Mouse (Mus musculus) stomach, embryonic 14.5 days (tissue): ENCODE results near the gene Ptgr1. TPM values are rescaled to one million over a fixed set of nuclear protein-coding genes. Genes with fewer than 3 reads are reported as not detected.
A peak's percentile ranks its signal among the peaks of the same experiment; 100 is the strongest.

ENCODE experiments used
- ATAC-seq: fragments of 200-750 bp; cut with Nextera tagmentation; 2 replicates; pipeline ENCODE4 v1.8.0; 2017; ENCODE audit warnings: low read depth, moderate TSS enrichment; ENCODE audit not compliant: insufficient number of reproducible peaks, insufficient read depth, low FRiP score
- H3K27ac ChIP-seq: fragments of 300-500 bp; sonication (generic); 2 replicates; pipeline ENCODE4 v1.5.1; 2014; ENCODE audit warnings: mild to moderate bottlenecking, low read length, moderate library complexity, mixed read lengths
- H3K27me3 ChIP-seq: fragments of 300-500 bp; sonication (generic); 2 replicates; pipeline ENCODE4 v1.6.1; 2014; ENCODE audit warnings: low read length, control low read depth, mixed read lengths; ENCODE audit not compliant: control insufficient read depth, insufficient read depth
- H3K36me3 ChIP-seq: fragments of 300-500 bp; sonication (generic); 2 replicates; pipeline ENCODE4 v1.6.1; 2014; ENCODE audit warnings: mild to moderate bottlenecking, control low read depth, low read length, moderate library complexity, mixed read lengths; ENCODE audit not compliant: control insufficient read depth, insufficient read depth
- H3K4me1 ChIP-seq: fragments of 300-500 bp; sonication (generic); 2 replicates; pipeline ENCODE4 v1.6.1; 2014; ENCODE audit warnings: low read length, control low read depth, mixed read lengths; ENCODE audit not compliant: control insufficient read depth, insufficient read depth
- H3K4me2 ChIP-seq: fragments of 300-500 bp; sonication (generic); replicated peaks from 2 replicates; pipeline ENCODE4 v1.6.1; 2014; ENCODE audit warnings: low read depth, low read length, control low read depth
- H3K4me3 ChIP-seq: fragments of 300-500 bp; sonication (generic); 2 replicates; pipeline ENCODE4 v1.5.1; 2014; ENCODE audit warnings: low read depth, low read length, control low read depth
- H3K9ac ChIP-seq: fragments of 300-500 bp; sonication (generic); replicated peaks from 2 replicates; pipeline ENCODE4 v1.6.1; 2014; ENCODE audit warnings: low read depth, mild to moderate bottlenecking, control low read depth, low read length, moderate library complexity, mixed read lengths
- H3K9me3 ChIP-seq: fragments of 300-500 bp; sonication (generic); 2 replicates; pipeline ENCODE4 v1.6.1; 2016; ENCODE audit warnings: low read depth, low read length, control low read depth; ENCODE audit not compliant: control insufficient read depth
- WGBS: fragments of 180-500 bp; shearing (Covaris S2); extraction: QIAGEN DNeasy Blood & Tissue Kit; methylation state at CpG from one replicate; pipeline ENCODE4 v1.1.7; 2014; 5-methylcytosine and 5-hydroxymethylcytosine counted together
- polyA plus RNA-seq: library from polyadenylated mRNA; unstranded; fragments of >200 nt; fragmentation: Nextera tagmentation; extraction: Ambion mirVana; gene quantifications from 2 replicates; pipeline ENCODE4 v1.2.1, GENCODE M21; 2014

Gene Ptgr1
- polyA plus RNA-seq, 1 experiment from 2014 or later = 63.4 TPM

DNA sequence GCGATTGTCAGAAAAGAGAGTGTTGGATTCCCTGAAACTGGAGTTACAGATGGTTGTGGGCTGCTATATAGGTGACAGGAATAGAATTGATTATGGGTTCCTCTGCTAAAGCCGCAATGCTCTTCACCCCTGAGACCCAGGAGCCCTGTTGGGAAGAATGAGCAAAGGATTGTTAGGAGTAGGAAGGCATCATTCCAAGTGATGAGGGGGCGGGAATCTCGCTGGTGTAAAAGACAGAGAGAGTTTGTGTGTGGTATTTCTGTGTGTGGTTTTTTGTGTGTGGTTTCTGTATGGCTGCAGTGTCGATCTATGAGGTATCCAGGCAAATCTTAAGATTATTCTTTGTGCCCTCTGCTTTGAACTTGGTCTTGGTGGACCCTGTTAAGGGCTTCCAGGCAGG, 42.2 kb downstream of the Ptgr1 start:
- Histone ChIP-seq H3K27me3 (no peaks in the 10 kb centered on the region), H3K36me3 (no peaks in the 10 kb centered on the region; the same call in 1 of the 2 replicates), H3K9ac (no peak overlapping the region), H3K4me1 (peaks cover 5% of the 10 kb centered on the region; the same call in 1 of the 2 replicates), H3K9me3 (no peaks in the 10 kb centered on the region), H3K27ac (no peak overlapping the region), H3K4me3 (no peak overlapping the region), H3K4me2 (0 out of 2 replicates have a peak overlapping the region, but pooled peaks have one; percentile 88)
- no peak for ATAC-seq
- 63% methylated on average over 5 of the region's 5 CpGs for WGBS

DNA sequence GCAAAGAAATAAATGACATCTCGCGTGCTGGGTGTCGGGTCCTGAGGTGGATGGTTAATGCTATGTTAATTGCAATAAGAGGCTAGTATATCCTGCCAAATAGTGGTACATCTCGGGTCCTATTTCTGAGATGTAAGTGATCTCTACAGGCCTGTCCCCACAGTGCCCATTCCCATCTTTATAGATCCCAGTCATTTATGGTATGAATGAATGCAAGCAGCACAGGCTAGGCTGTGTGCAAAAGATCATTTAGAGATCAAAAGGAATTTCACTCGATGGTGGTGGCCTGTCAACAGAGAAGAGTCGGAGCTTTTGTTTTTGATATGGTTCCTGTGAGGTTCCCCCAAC, 42.7 kb downstream of the Ptgr1 start:
- Histone ChIP-seq H3K27ac (no peak overlapping the region), H3K9ac (no peak overlapping the region), H3K9me3 (no peaks in the 10 kb centered on the region), H3K27me3 (no peaks in the 10 kb centered on the region), H3K4me1 (peaks cover 5% of the 10 kb centered on the region; the same call in 1 of the 2 replicates), H3K4me3 (peak overlapping the region; percentile 66), H3K36me3 (no peaks in the 10 kb centered on the region; the same call in 1 of the 2 replicates), H3K4me2 (peak overlapping the region; percentile 88)
- peak; percentile 10; the same call in 1 of the 2 replicates for ATAC-seq
- WGBS = 16% methylated on average over 6 of the region's 6 CpGs

DNA sequence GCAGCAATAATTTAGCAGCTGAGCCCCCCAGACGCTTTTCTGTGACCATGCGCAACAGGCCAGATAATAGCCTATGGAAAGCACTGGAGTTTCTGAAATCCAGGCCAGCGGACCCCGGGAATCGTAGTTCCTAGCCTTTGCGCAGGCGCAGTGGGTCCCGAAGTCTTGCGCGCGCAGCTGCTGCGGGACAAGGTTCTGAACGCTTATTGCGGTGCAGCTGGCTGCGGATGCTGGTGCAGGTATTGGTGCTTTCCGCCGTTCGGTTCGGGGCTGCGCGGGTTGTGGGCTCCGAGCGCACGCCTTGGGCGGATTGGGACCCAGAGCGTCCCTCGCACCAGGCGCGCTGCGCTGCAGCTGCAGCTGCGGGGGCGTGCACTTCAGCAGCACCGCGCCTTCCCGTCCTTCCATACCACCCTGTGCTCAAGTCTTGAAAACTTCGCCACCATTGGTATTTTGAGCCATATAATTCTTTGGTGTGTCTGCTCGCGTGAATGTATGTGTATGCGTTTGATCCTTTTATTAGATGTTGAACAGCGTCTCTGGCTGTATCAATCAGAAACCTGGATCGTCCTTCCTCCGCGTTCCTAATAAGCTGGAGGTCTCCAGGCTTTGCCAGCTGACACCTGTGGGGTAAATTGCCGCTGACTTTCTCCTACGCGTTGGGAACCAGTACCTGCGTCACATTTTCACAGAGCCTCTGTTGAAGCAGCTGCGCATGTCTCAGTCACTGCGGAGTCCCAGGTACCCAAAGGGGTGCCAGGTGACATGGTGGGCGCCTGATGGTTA, 43.3 kb downstream of the Ptgr1 start, which contains the start of gene Zkscan16:
Gene Zkscan16, plus strand, starts transcription at position 209 of the 786 bp plus-strand sequence.
- no peaks in the 10 kb centered on the region; the same call in 1 of the 2 replicates for H3K36me3 ChIP-seq
- peaks cover 5% of the 10 kb centered on the region; the same call in 1 of the 2 replicates for H3K4me1 ChIP-seq
- H3K9ac ChIP-seq = peak within 1 kb of the TSS; percentile 45
- peak within 1 kb of the TSS; percentile 88 for H3K4me2 ChIP-seq
- H3K27ac ChIP-seq = no peak within 1 kb of the TSS
- H3K4me3 ChIP-seq = peak within 1 kb of the TSS; percentile 66
- no peaks in the 10 kb centered on the region for H3K27me3 ChIP-seq
- H3K9me3 ChIP-seq = no peaks in the 10 kb centered on the region
- 2% methylated on average over 50 of the region's 50 CpGs for WGBS
- ATAC-seq = peak; percentile 76; the same call in 1 of the 2 replicates

DNA sequence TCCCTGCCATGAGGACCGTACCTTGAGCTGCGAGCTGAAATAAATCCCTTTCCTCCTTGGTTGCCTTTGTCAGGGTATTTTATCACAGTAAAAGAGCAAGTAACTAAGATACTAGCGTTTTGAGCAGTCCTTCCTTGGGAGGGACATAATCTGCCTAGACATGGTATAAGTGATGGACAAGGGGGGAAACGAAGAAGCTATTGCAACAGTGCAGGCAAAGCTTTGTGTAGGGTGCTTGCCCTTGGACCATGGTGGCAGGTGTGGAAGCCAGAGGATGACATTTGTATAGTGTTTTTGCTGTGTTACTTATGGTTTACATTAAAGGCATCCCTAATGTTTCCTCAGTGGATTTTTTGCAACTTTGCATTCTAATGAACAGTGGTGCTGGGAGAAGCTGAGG, 44.0 kb downstream of the Ptgr1 start:
- no peak for ATAC-seq
- 83% methylated on average over 4 of the region's 4 CpGs for WGBS
- no peaks in the 10 kb centered on the region; the same call in 1 of the 2 replicates for H3K36me3 ChIP-seq
- H3K27me3 ChIP-seq = no peaks in the 10 kb centered on the region
- peak overlapping the region; percentile 88 for H3K4me2 ChIP-seq
- peak overlapping the region; percentile 45 for H3K9ac ChIP-seq
- peaks cover 5% of the 10 kb centered on the region; the same call in 1 of the 2 replicates for H3K4me1 ChIP-seq
- no peak overlapping the region for H3K27ac ChIP-seq
- H3K9me3 ChIP-seq = no peaks in the 10 kb centered on the region
- H3K4me3 ChIP-seq = peak overlapping the region; percentile 66

DNA sequence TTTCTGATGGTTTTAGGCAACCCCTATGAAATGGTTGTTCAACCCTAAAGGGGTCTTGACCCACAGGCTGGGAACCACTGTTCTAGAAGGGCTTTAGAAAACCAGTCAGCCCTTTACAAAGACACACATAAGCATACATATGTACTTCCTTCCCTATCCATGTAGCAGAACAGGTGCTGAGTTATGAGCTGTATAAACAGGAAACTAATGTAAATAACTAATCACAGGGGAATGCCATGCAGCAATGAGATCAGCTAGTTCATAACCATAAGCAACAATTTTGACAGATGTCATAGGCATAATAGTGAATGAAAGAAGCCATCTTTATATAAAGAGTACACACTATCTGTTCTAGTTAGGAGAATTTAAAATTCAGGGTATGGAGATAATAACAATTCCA, 45.3 kb downstream of the Ptgr1 start:
- H3K4me3 ChIP-seq = no peak overlapping the region
- no peaks in the 10 kb centered on the region for H3K27me3 ChIP-seq
- no peak overlapping the region for H3K4me2 ChIP-seq
- peaks cover 5% of the 10 kb centered on the region; the same call in 1 of the 2 replicates for H3K4me1 ChIP-seq
- H3K9me3 ChIP-seq = no peaks in the 10 kb centered on the region
- no peak overlapping the region for H3K27ac ChIP-seq
- ATAC-seq = no peak
- H3K9ac ChIP-seq = no peak overlapping the region
- no peaks in the 10 kb centered on the region; the same call in 1 of the 2 replicates for H3K36me3 ChIP-seq

DNA sequence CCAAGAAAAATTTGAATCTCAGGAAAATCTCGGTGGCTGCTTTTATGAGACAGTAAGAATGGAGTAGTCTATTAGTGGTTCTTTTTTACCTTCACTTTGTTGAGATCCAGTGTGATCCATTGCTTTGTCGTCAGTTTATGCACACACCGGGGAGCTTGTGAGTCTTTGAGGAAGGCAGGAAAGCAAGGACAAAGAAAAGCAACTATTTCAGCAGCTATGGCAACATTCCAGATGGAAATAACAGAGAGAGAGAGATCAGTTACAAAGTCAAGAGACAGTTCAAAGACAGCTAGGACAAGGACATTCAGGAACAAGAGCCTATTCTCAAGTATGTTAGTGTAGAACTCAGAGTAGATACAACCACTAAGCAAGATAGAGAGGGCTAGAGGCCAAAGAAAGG, 51.1 kb downstream of the Ptgr1 start:
- no peaks in the 10 kb centered on the region for H3K36me3 ChIP-seq
- 66% methylated on average over 3 of the region's 3 CpGs for WGBS
- no peak overlapping the region for H3K9ac ChIP-seq
- no peak overlapping the region for H3K4me3 ChIP-seq
- H3K4me2 ChIP-seq = no peak overlapping the region
- ATAC-seq = no peak
- H3K27ac ChIP-seq = no peak overlapping the region
- no peaks in the 10 kb centered on the region for H3K27me3 ChIP-seq
- H3K4me1 ChIP-seq = no peaks in the 10 kb centered on the region
- H3K9me3 ChIP-seq = no peaks in the 10 kb centered on the region

DNA sequence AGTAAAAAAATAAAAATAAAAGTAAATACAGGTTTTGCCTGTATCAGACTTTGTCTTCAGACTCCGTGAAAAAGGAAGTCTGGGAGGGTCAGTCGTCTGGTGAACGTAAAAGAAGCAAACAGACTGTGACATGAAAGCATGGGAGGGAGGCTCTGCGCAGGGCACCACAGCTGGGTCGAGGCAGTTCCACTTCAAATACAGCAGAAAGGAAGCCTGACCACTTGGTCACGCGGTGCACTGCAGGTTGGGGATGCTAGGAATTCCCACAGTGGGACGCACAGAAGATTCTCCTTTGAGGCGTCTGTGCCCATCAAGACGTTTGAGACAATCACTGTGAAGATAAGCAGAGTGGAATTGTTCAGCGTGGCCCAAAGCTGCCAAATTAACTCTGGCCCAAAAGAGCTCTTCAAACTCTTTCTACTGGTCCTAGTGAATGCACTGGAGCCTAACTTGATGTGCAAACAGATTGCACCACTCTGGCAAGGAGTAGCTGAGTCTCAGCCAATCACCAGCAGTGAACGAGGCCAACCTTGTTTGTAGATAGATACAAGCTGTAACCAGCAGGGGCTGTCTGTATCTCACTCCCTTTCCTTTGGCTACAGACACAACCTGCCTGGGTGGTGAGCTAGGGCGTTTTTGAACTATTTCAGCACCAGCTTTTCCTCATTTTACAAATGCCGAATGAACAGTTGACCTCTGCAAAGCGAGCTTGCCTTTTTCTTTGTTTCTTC, 52.0 kb downstream of the Ptgr1 start:
- Histone ChIP-seq H3K27ac (no peak overlapping the region), H3K4me1 (no peaks in the 10 kb centered on the region), H3K4me2 (0 out of 2 replicates have a peak overlapping the region, but pooled peaks have one; percentile 8), H3K9me3 (no peaks in the 10 kb centered on the region), H3K36me3 (no peaks in the 10 kb centered on the region), H3K9ac (no peak overlapping the region), H3K4me3 (no peak overlapping the region), H3K27me3 (no peaks in the 10 kb centered on the region)
- peak; percentile 65; the same call in 1 of the 2 replicates for ATAC-seq
- WGBS = 33% methylated on average over 15 of the region's 15 CpGs

DNA sequence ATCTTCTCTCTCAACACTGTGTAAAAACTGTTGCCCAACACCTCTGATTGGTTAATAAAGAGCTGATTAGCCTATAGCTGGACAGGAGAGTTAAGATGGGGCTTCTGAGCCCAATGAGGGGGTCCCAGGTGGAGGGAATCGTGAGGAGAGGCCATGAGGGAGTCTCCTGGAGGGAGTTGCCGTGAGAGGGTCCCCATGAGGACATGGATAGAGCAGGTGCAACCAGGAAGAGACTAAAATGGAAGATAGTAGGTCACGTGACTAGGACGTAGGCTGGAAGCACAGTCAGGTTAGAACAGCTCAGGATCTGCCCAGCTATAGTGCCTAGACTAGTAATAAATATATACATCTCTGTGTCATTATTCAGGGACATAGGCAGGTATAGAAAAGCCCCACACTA, 52.6 kb downstream of the Ptgr1 start:
- no peak overlapping the region for H3K4me2 ChIP-seq
- 83% methylated on average over 4 of the region's 4 CpGs for WGBS
- no peaks in the 10 kb centered on the region for H3K27me3 ChIP-seq
- no peak for ATAC-seq
- H3K4me1 ChIP-seq = no peaks in the 10 kb centered on the region
- H3K9me3 ChIP-seq = no peaks in the 10 kb centered on the region
- H3K9ac ChIP-seq = no peak overlapping the region
- H3K4me3 ChIP-seq = no peak overlapping the region
- no peaks in the 10 kb centered on the region for H3K36me3 ChIP-seq
- no peak overlapping the region for H3K27ac ChIP-seq
